Mouse (Mus musculus) liver, postnatal 0 days (tissue): Measurements from ENCODE around the gene Slc6a9. TPM values are rescaled to one million over a fixed set of nuclear protein-coding genes. Genes with fewer than 3 reads are reported as not detected.
A peak's percentile ranks its signal among the peaks of the same experiment; 100 is the strongest.

ENCODE experiments used
- ATAC-seq: fragments of 200-750 bp; cut with Nextera tagmentation; 2 replicates; pipeline ENCODE4 v1.8.0; 2017; ENCODE audit warnings: mild to moderate bottlenecking, moderate library complexity
- DNase-seq: peaks from one replicate; pipeline ENCODE4 v3.0.0-alpha.2; 2016
- H3K27ac ChIP-seq: fragments of 300-500 bp; sonication (generic); 2 replicates; pipeline ENCODE4 v1.5.1; 2014; ENCODE audit warnings: antibody characterized with exemption, moderate library complexity, mild to moderate bottlenecking, low read depth
- H3K27me3 ChIP-seq: fragments of 300-500 bp; sonication (generic); 2 replicates; pipeline ENCODE4 v1.6.1; 2014; ENCODE audit warnings: low read length, control low read depth, mixed read lengths; ENCODE audit not compliant: insufficient read depth
- H3K36me3 ChIP-seq: fragments of 300-500 bp; sonication (generic); replicated peaks from 2 replicates; pipeline ENCODE4 v1.6.1; 2014; ENCODE audit warnings: mild to moderate bottlenecking, control low read depth, low read length, moderate library complexity, mixed read lengths; ENCODE audit not compliant: insufficient read depth
- H3K4me1 ChIP-seq: fragments of 300-500 bp; sonication (generic); 2 replicates; pipeline ENCODE4 v1.6.1; 2014; ENCODE audit warnings: antibody characterized with exemption, mild to moderate bottlenecking, control low read depth; ENCODE audit not compliant: insufficient read depth
- H3K4me2 ChIP-seq: fragments of 300-500 bp; sonication (generic); 2 replicates; pipeline ENCODE4 v1.6.1; 2014; ENCODE audit warnings: low read depth, mild to moderate bottlenecking, low read length, moderate library complexity, mixed read lengths
- H3K4me3 ChIP-seq: fragments of 300-500 bp; sonication (generic); 2 replicates; pipeline ENCODE4 v1.5.1; 2014; ENCODE audit warnings: low read depth, low read length
- H3K9ac ChIP-seq: fragments of 300-500 bp; sonication (generic); replicated peaks from 2 replicates; pipeline ENCODE4 v1.6.1; 2014; ENCODE audit warnings: mild to moderate bottlenecking, moderate library complexity
- H3K9me3 ChIP-seq: fragments of 300-500 bp; sonication (generic); 2 replicates; pipeline ENCODE4 v1.6.1; 2016; ENCODE audit warnings: mild to moderate bottlenecking, control low read depth, low read length, mixed read lengths
- CTCF ChIP-seq: sonication (generic); IDR thresholded peaks from 2 replicates; pipeline ENCODE4 v1.5.1; 2016; ENCODE audit warnings: antibody characterized with exemption, low read depth
- EP300 ChIP-seq: IDR thresholded peaks from 2 replicates; pipeline ENCODE4 v1.6.1; 2016; ENCODE audit warnings: antibody characterized with exemption, low read depth, mild to moderate bottlenecking
- WGBS: fragments of 180-500 bp; shearing (Covaris S2); extraction: QIAGEN DNeasy Blood & Tissue Kit; methylation state at CpG from one replicate; pipeline ENCODE4 v1.1.7; 2014; ENCODE audit not compliant: insufficient replicate concordance; 5-methylcytosine and 5-hydroxymethylcytosine counted together
- polyA plus RNA-seq: library from polyadenylated mRNA; unstranded; fragments of >200 nt; fragmentation: Nextera tagmentation; extraction: Ambion mirVana; gene quantifications from 2 replicates; pipeline ENCODE4 v1.2.1, GENCODE M21; 2015

Gene Slc6a9
- 16.0 and 19.5 TPM in 2 replicates for polyA plus RNA-seq

DNA sequence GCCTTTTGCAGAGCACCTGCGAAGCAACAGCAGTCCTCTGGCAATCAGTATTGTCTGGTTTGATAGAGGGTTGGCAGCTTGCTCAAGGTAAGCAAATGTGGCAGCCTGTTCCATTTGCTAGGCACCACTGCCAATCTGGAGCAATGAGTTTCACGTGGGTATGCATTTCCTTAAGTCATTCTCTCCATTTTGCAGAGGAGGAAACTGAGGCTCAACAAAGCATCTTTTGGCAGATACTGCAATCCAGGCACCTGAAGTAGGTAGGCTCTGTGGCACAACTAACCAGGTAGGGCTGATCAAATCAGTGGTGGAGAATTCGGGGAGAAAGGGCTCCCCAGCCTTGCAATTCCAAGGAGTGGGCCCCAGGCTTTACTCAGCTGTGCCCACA lies at the start of gene Slc6a9:
Slc6a9 (plus strand) TSS at position 50 of the 388 bp plus-strand sequence.
- H3K4me1 ChIP-seq: peaks cover 42% of the 10 kb centered on the region
- no peaks in the 10 kb centered on the region for H3K9me3 ChIP-seq
- peak within 1 kb of the TSS; percentile 93 for H3K4me2 ChIP-seq
- ATAC-seq (no peak), DNase-seq (no peak)
- no peak for TF ChIP-seq CTCF
- TF ChIP-seq EP300: no peak
- 41% methylated on average over 3 of the region's 3 CpGs for WGBS
- peaks cover 9% of the 10 kb centered on the region for H3K36me3 ChIP-seq
- no peaks in the 10 kb centered on the region; the same call in 1 of the 2 replicates for H3K27me3 ChIP-seq
- H3K9ac ChIP-seq: peak within 1 kb of the TSS; percentile 85
- peak within 1 kb of the TSS; percentile 80 for H3K4me3 ChIP-seq
- peak within 1 kb of the TSS; percentile 96 for H3K27ac ChIP-seq

DNA sequence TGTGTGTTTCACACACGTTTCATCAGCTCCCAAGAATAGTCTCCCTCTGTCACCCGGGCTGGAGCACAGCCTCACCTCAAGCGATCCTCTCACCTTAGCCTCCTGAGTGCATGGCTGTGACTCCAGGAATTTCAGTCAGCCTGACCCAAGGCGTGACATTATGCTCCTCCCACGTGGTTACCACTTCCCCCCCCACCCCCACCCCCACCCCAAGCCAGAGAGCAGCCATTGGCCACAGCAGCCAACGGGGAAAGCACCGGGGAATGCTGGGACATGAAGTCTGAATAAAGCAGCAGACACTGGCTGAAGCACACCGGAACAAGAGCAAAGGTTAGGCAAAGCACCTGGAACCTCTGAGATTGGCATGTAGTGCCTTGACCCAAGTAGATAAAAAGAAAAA lies 47.3 kb upstream of the Slc6a9 start:
- H3K9me3 ChIP-seq: no peaks in the 10 kb centered on the region
- H3K27ac ChIP-seq: peak overlapping the region; percentile 80
- DNase-seq (peak; percentile 79), ATAC-seq (peak; percentile 94)
- no peaks in the 10 kb centered on the region for H3K4me1 ChIP-seq
- H3K4me3 ChIP-seq: peak overlapping the region; percentile 26
- TF ChIP-seq CTCF (no peak), EP300 (no peak)
- H3K9ac ChIP-seq: peak overlapping the region; percentile 44
- 33% methylated on average over 8 of the region's 8 CpGs for WGBS
- H3K27me3 ChIP-seq: no peaks in the 10 kb centered on the region
- peak overlapping the region; percentile 55 for H3K4me2 ChIP-seq
- H3K36me3 ChIP-seq: no peaks in the 10 kb centered on the region

DNA sequence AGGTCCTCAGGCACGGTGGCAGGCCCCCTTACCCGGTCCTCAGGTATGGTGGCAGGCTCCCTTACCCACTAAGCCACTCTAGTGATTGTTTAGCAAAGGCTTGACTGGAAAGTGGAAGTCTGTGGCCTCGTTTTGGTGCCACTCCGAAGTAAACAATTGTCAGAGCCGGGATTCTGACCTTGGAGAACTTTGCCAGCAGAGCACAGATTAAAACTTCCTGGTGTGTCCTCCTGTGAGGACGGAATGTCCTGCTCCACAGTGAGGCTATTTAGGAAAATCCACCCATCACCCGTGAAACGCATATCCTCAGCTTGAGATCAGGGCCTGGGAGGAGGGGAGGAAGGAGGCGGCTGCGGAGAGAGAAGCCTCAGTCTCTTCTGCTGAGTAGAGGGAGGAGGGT lies 46.0 kb upstream of the Slc6a9 start:
- ATAC-seq: peak; percentile 46; the same call in 1 of the 2 replicates
- Histone ChIP-seq H3K36me3 (no peaks in the 10 kb centered on the region), H3K4me1 (no peaks in the 10 kb centered on the region), H3K4me3 (peak overlapping the region; percentile 26; the same call in 1 of the 2 replicates), H3K9me3 (no peaks in the 10 kb centered on the region), H3K27me3 (no peaks in the 10 kb centered on the region), H3K9ac (0 out of 2 replicates have a peak overlapping the region, but pooled peaks have one; percentile 1), H3K4me2 (peak overlapping the region; percentile 55), H3K27ac (peak overlapping the region; percentile 70)
- 67% methylated on average over 10 of the region's 10 CpGs for WGBS
- TF ChIP-seq EP300 (peak; percentile 81), CTCF (no peak)
- DNase-seq: peak; percentile 30

DNA sequence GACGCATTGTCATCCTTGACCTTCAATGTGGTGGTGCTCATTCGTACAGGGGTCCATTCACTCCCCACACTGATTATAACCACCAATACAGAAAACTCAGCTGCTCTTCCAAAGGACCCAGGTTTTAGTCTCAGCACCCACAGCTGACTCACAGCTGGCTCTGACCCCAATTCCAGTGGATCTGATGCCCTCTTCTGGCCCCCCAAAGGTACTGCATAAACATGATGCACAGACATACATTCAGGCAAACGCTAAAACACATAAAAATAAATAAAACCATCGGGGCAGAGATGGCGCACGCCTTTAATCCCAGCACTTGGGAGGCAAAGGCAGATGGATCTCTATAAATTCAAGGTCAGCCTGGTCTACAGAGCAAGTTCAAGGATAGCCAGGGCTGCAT lies 34.4 kb upstream of the Slc6a9 start:
- no peaks in the 10 kb centered on the region for H3K36me3 ChIP-seq
- H3K27me3 ChIP-seq: no peaks in the 10 kb centered on the region
- DNase-seq (no peak), ATAC-seq (no peak)
- no peaks in the 10 kb centered on the region for H3K9me3 ChIP-seq
- H3K4me3 ChIP-seq: no peak overlapping the region
- TF ChIP-seq EP300 (no peak), CTCF (peak; percentile 53)
- no peak overlapping the region for H3K27ac ChIP-seq
- H3K4me1 ChIP-seq: no peaks in the 10 kb centered on the region
- no peak overlapping the region for H3K9ac ChIP-seq
- WGBS: 80% methylated on average over 6 of the region's 6 CpGs
- no peak overlapping the region for H3K4me2 ChIP-seq

DNA sequence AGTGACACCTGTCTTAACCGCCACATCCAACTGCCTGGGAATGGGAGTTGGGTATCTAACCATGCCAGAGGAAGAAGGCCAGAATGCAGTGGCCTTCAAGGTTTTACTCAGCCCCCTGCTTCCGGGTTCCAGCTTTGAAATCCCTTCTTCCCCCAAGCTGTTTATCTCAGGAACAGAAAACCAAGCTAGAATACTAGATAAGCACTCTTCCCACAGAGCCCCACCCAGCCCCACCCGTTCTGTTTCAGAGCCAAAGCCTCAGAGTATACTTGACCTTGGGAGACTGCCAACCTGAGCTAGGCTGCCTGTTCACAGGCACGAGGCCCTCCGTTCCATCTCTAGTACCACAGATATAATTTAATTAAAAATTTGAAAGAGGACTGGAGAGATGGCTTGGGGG lies 27.3 kb upstream of the Slc6a9 start:
- Histone ChIP-seq H3K9ac (no peak overlapping the region), H3K4me3 (no peak overlapping the region), H3K27me3 (no peaks in the 10 kb centered on the region), H3K4me2 (peak overlapping the region; percentile 50), H3K36me3 (no peaks in the 10 kb centered on the region), H3K9me3 (no peaks in the 10 kb centered on the region), H3K4me1 (peaks cover 10% of the 10 kb centered on the region; the same call in 1 of the 2 replicates), H3K27ac (no peak overlapping the region)
- peak; percentile 94 for ATAC-seq
- no peak for TF ChIP-seq CTCF
- peak; percentile 85; the same call in 1 of the 2 replicates for TF ChIP-seq EP300
- WGBS: 45% methylated on average over 5 of the region's 5 CpGs
- DNase-seq: peak; percentile 60

DNA sequence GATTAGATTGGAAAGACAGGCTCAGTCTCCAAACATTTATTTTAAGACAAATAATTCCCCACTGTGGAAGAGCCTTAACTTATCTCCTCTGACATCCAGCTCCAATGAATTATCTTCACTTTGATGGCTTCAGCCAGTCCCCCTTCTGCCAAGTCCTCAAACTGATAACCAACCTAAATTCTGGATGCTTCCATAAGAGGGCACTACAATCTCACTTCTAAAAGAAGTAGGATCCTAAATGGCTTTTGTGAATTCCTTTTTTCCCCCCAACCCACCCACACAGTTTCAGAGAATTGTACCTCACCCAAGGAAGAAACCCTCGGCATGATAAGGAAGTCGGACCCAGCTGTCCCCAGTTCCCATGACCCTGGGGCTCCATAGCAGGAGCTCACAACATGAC lies 23.4 kb upstream of the Slc6a9 start:
- WGBS: 42% methylated on average over 2 of the region's 2 CpGs
- H3K4me2 ChIP-seq: no peak overlapping the region
- H3K27me3 ChIP-seq: no peaks in the 10 kb centered on the region
- DNase-seq: no peak
- peaks cover 10% of the 10 kb centered on the region; the same call in 1 of the 2 replicates for H3K4me1 ChIP-seq
- H3K27ac ChIP-seq: no peak overlapping the region
- no peak for TF ChIP-seq EP300
- TF ChIP-seq CTCF: peak; percentile 50
- H3K36me3 ChIP-seq: no peaks in the 10 kb centered on the region
- ATAC-seq: no peak
- no peak overlapping the region for H3K4me3 ChIP-seq
- no peaks in the 10 kb centered on the region for H3K9me3 ChIP-seq
- no peak overlapping the region for H3K9ac ChIP-seq
